Mouse (Mus musculus): ENCODE measurements around the gene Fbxo11. TPM values are rescaled to one million over a fixed set of nuclear protein-coding genes. Genes with fewer than 3 reads are reported as not detected.
A peak's percentile ranks its signal among the peaks of the same experiment; 100 is the strongest.
"Not testable (repeated sequence)": the region's sequence is repeated elsewhere in the genome, so short reads cannot be mapped to it uniquely, and the experiment has no call there.

Fbxo11 gene
- total RNA-seq, 2 experiments from 2014 or later, result 17.5 to 22.0 TPM

GRCm38 (mm10) chr17:87972856-87973255 is 92.2 kb downstream of the Fbxo11 start:
- ATAC-seq (replicated peaks; ENCODE audit: poor library complexity, severe bottlenecking), result no peak

GRCm38 (mm10) chr17:87971696-87972591 is 93.1 kb downstream of the Fbxo11 start:
- ATAC-seq (replicated peaks; ENCODE audit: poor library complexity, severe bottlenecking), result not testable (repeated sequence)

- peak; percentile 99 for ATAC-seq (replicated peaks; ENCODE audit: poor library complexity, severe bottlenecking)
Observed at GRCm38 (mm10) chr17:87968483-87968926, 96.6 kb downstream of the Fbxo11 start.

GRCm38 (mm10) chr17:87963081-87964075 is 101.7 kb downstream of the Fbxo11 start:
- ATAC-seq (replicated peaks; ENCODE audit: poor library complexity, severe bottlenecking), result no peak

GRCm38 (mm10) chr17:87959931-87960330 is 105.2 kb downstream of the Fbxo11 start:
- ATAC-seq (replicated peaks; ENCODE audit: poor library complexity, severe bottlenecking), result not testable (repeated sequence)

GRCm38 (mm10) chr17:87959406-87959805 is 105.7 kb downstream of the Fbxo11 start:
- ATAC-seq (replicated peaks; ENCODE audit: poor library complexity, severe bottlenecking), result not testable (repeated sequence)

- no peak for ATAC-seq (replicated peaks; ENCODE audit: poor library complexity, severe bottlenecking)
Observed at GRCm38 (mm10) chr17:87958283-87958682, 106.8 kb downstream of the Fbxo11 start.

GRCm38 (mm10) chr17:87957096-87957840 is 107.8 kb downstream of the Fbxo11 start:
- no peak for ATAC-seq (replicated peaks; ENCODE audit: poor library complexity, severe bottlenecking)

GRCm38 (mm10) chr17:87954618-87955124 is 110.4 kb downstream of the Fbxo11 start:
- ATAC-seq (replicated peaks; ENCODE audit: poor library complexity, severe bottlenecking), result not testable (repeated sequence)

- ATAC-seq (replicated peaks; ENCODE audit: poor library complexity, severe bottlenecking), result peak; percentile 99
Observed at GRCm38 (mm10) chr17:87948965-87949584, 116.0 kb downstream of the Fbxo11 start.

Other genes starting within 250 kb of the Fbxo11 start
- gene Rpl36-ps4, start 144.3 kb downstream of the Fbxo11 start, total RNA-seq (2014; fragmentation: Nextera tagmentation), result not detected in 2 replicates
- gene Rpl36-ps4, start 144.3 kb downstream of the Fbxo11 start, total RNA-seq (2017), result not detected in 2 replicates
- gene Msh6, start 90.2 kb downstream of the Fbxo11 start, total RNA-seq (2014; fragmentation: Nextera tagmentation), result 59.2 and 72.8 TPM in 2 replicates
- 84.2 and 89.4 TPM in 2 replicates for gene Msh6, start 90.2 kb downstream of the Fbxo11 start, total RNA-seq (2017)

All from granulocyte monocyte progenitor cell, adult 5-6 weeks (primary cell).